Mouse (Mus musculus): ENCODE data around the gene Tmem150c. TPM values are rescaled to one million over a fixed set of nuclear protein-coding genes. Genes with fewer than 3 reads are reported as not detected.

The Tmem150c gene
- polyA plus RNA-seq, 1 experiment from 2014 or later: 3.6 TPM

DNA sequence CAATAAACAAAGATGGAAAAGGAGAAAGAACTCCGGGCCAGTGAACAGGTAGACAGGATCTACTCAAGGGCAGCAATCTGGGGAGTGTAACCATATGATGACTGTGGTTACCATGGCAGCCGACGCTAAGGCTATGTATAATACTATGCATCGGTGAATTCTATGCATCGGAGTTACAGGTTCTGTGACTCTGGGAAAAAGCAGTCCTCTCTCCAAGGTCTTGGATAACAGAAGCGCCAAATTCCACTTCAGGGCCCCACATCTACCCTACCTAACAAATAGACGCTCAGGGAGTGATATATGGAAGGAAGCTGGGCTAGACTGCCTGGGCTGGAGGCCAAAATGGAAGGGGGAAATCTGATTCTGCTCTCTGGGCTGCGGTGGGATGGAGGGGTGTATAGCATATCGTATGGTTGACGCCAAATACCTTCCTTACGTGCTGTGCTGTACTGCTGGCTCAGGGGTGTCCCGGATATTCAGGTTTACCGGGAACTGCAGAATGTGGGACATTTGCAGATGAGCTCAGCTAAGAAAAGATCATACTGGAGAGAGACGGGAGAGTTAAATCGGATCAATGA is 37.3 kb upstream of the Tmem150c start:
- Histone ChIP-seq H3K9ac (ENCODE audit: low read depth, low read length) (no peak overlapping the region), H3K36me3 (ENCODE audit: control insufficient read depth, insufficient read depth, low read length) (no peaks in the 10 kb centered on the region), H3K4me1 (replicated peaks; ENCODE audit: control insufficient read depth, insufficient read depth, low read length) (no peaks in the 10 kb centered on the region), H3K4me2 (replicated peaks; ENCODE audit: low read depth, low read length) (no peak overlapping the region), H3K9me3 (ENCODE audit: control insufficient read depth, low read length) (no peaks in the 10 kb centered on the region), H3K27ac (ENCODE audit: low read depth, low read length) (no peak overlapping the region), H3K27me3 (ENCODE audit: control insufficient read depth, insufficient read depth, low read length) (no peaks in the 10 kb centered on the region), H3K4me3 (ENCODE audit: low read depth, low read length) (no peak overlapping the region)
- ATAC-seq (ENCODE audit: low FRiP score) (no peak), DNase-seq (ENCODE audit: low spot score) (no peak)
- WGBS: 60% methylated on average over 15 of the region's 15 CpGs

DNA sequence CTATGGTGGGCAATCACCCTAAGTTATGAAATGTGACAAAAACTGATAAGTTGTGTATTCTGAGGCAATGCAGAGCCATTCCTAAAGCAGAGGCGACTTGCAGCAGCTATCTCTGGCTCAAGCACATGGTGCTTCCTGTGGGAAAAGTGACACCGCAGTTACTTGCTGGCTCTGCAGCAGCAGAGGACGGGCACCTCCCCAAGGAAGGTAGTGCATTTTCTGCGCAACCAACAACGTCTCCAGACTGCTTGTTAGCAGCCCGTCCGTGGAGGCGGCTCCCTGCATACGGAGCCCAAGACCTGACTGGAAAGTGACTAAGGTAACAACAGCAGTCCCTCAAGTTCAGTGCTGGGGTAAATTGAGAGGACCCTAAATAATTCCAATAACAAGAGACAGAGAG is 36.8 kb upstream of the Tmem150c start:
- H3K9me3 ChIP-seq (ENCODE audit: control insufficient read depth, low read length): no peaks in the 10 kb centered on the region

DNA sequence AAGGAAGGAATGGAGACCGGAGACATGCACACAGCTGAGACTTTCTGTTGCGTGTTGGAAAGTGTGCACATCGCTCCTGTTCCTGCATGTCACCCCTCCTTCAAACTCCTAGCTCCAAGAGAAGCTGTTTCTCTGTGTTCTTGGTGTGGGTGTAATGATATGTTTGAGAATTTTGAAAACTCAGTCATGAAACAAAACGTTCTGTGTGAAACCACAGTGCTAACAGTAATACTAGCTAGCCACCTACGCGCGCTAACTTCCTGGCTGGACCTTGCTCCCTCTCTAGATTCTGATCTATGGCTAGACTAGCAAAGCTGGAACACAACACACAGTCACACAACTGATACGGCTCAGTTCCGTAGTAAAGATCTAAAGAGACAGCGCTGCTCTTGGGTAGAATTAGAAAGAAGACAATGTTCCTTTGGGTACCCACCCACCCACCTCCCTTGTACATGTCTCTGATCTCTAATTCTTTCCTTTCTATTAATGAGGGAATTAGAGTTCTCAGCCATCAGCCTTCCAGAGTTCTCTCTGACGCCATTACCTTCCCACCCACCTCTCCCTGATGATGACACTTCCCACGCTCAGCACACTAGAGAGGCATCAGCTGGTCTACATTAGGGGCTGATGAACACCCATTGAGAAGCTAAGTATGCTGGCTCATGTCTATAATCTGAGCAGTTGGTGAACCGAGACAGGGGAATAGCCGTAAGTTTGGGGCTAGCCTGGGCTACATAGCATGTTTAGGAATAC is 32.0 kb upstream of the Tmem150c start:
- no peaks in the 10 kb centered on the region for H3K4me1 ChIP-seq (replicated peaks; ENCODE audit: control insufficient read depth, insufficient read depth, low read length)
- H3K4me3 ChIP-seq (ENCODE audit: low read depth, low read length): no peak overlapping the region
- DNase-seq (ENCODE audit: low spot score): no peak
- H3K9ac ChIP-seq (ENCODE audit: low read depth, low read length): no peak overlapping the region
- ATAC-seq (ENCODE audit: low FRiP score): no peak
- no peaks in the 10 kb centered on the region for H3K36me3 ChIP-seq (ENCODE audit: control insufficient read depth, insufficient read depth, low read length)
- no peak overlapping the region for H3K27ac ChIP-seq (ENCODE audit: low read depth, low read length)
- 91% methylated on average over 14 of the region's 14 CpGs for WGBS
- H3K9me3 ChIP-seq (ENCODE audit: control insufficient read depth, low read length): no peaks in the 10 kb centered on the region
- H3K4me2 ChIP-seq (replicated peaks; ENCODE audit: low read depth, low read length): no peak overlapping the region
- no peaks in the 10 kb centered on the region for H3K27me3 ChIP-seq (ENCODE audit: control insufficient read depth, insufficient read depth, low read length)

More for the DNA sequence above, 36.8 kb upstream of the Tmem150c start:
- Histone ChIP-seq H3K27ac (ENCODE audit: low read depth, low read length) (no peak overlapping the region), H3K4me3 (ENCODE audit: low read depth, low read length) (no peak overlapping the region), H3K27me3 (ENCODE audit: control insufficient read depth, insufficient read depth, low read length) (no peaks in the 10 kb centered on the region), H3K36me3 (ENCODE audit: control insufficient read depth, insufficient read depth, low read length) (no peaks in the 10 kb centered on the region), H3K4me1 (replicated peaks; ENCODE audit: control insufficient read depth, insufficient read depth, low read length) (no peaks in the 10 kb centered on the region), H3K9ac (ENCODE audit: low read depth, low read length) (no peak overlapping the region), H3K4me2 (replicated peaks; ENCODE audit: low read depth, low read length) (no peak overlapping the region)
- 72% methylated on average over 9 of the region's 9 CpGs for WGBS
- ATAC-seq (ENCODE audit: low FRiP score) (no peak), DNase-seq (ENCODE audit: low spot score) (no peak)

DNA sequence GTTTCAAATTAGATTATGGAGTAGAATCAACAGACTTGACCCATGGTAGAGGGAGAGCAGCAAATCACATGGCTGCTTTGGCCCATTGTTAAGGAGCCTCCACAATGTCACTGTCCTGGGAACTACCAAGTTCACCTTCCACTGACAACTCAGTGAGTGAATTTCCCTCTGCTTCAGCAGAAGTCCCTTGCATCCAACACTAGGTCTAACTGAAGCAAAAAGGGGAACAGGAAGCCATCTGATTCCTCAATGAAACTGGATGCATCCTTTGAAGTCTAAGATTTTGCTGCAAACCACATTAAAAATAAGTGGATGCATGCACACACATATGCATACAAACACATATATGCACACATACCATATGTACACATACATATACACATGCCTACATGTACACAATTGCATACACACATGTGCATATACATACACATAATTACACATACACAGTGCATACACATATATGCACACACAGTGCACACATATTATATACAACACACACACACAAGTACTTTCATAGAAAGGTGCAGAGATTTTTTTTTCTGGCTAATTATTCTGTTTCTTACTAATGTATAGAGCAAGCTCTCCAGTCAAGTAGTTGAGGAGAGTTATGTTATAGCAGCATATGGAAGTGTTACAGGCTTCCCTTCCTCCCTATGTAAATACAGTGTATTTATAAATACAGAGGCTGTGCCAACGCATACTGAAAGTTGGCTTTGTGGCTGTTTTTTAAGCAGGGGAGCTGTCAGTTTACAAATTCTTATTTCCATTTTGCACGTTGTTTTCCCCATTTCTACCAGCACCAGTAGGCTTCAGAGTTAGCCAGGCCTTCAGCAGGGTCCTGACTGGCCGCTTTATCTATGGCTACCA is 27.7 kb upstream of the Tmem150c start:
- no peak overlapping the region for H3K4me2 ChIP-seq (replicated peaks; ENCODE audit: low read depth, low read length)
- no peaks in the 10 kb centered on the region for H3K9me3 ChIP-seq (ENCODE audit: control insufficient read depth, low read length)
- no peaks in the 10 kb centered on the region for H3K27me3 ChIP-seq (ENCODE audit: control insufficient read depth, insufficient read depth, low read length)
- WGBS: 89% methylated on average over 3 of the region's 3 CpGs
- DNase-seq (ENCODE audit: low spot score) (no peak), ATAC-seq (ENCODE audit: low FRiP score) (no peak)
- H3K4me3 ChIP-seq (ENCODE audit: low read depth, low read length): no peak overlapping the region
- no peaks in the 10 kb centered on the region for H3K4me1 ChIP-seq (replicated peaks; ENCODE audit: control insufficient read depth, insufficient read depth, low read length)
- no peak overlapping the region for H3K27ac ChIP-seq (ENCODE audit: low read depth, low read length)
- H3K36me3 ChIP-seq (ENCODE audit: control insufficient read depth, insufficient read depth, low read length): no peaks in the 10 kb centered on the region
- no peak overlapping the region for H3K9ac ChIP-seq (ENCODE audit: low read depth, low read length)

DNA sequence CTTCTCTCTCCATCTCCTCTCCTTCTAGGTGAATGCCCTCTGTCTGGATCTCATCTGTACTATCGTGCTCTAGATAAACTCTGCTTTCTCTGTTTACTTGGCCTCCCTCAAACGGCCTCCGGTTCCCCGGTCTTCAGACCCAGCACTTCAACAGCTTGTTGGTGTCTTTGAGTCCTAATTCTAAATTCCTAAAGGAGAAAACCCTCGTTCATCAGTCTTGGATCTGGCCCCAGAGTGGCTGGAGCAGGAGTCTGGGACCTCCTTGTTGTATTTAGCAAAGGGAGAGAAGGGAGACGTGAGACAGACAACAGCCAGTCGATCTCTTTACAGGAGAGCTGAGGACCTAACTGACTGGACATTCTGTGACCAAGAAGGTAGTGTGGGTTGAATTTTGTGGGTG is 27.0 kb upstream of the Tmem150c start:
- Histone ChIP-seq H3K4me1 (replicated peaks; ENCODE audit: control insufficient read depth, insufficient read depth, low read length) (no peaks in the 10 kb centered on the region), H3K27me3 (ENCODE audit: control insufficient read depth, insufficient read depth, low read length) (no peaks in the 10 kb centered on the region), H3K4me2 (replicated peaks; ENCODE audit: low read depth, low read length) (no peak overlapping the region), H3K9me3 (ENCODE audit: control insufficient read depth, low read length) (no peaks in the 10 kb centered on the region), H3K36me3 (ENCODE audit: control insufficient read depth, insufficient read depth, low read length) (no peaks in the 10 kb centered on the region), H3K27ac (ENCODE audit: low read depth, low read length) (no peak overlapping the region), H3K9ac (ENCODE audit: low read depth, low read length) (no peak overlapping the region), H3K4me3 (ENCODE audit: low read depth, low read length) (no peak overlapping the region)
- ATAC-seq (ENCODE audit: low FRiP score) (no peak), DNase-seq (ENCODE audit: low spot score) (no peak)
- WGBS: 67% methylated on average over 7 of the region's 7 CpGs

DNA sequence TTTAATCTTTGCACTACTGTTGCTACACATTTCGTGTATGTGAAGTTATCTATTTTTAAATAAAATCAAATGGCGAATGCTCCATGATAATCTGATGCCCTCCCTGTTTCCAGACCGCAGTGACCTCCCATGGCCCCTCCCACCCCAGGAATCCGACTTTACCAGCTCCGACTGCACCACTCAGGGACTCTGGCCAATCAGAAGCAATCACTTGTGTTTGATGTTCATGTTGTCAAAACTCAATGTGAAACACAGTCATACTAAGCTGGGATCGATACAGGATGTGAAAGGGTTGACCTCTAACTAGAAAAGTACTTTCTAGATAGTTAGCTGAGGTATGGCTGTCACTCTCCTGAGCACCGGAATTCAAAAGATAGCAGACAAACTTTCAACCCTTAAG is 26.3 kb upstream of the Tmem150c start:
- Histone ChIP-seq H3K27ac (ENCODE audit: low read depth, low read length) (no peak overlapping the region), H3K36me3 (ENCODE audit: control insufficient read depth, insufficient read depth, low read length) (no peaks in the 10 kb centered on the region), H3K4me1 (replicated peaks; ENCODE audit: control insufficient read depth, insufficient read depth, low read length) (no peaks in the 10 kb centered on the region), H3K4me3 (ENCODE audit: low read depth, low read length) (no peak overlapping the region), H3K27me3 (ENCODE audit: control insufficient read depth, insufficient read depth, low read length) (no peaks in the 10 kb centered on the region; the same call in 1 of the 2 replicates), H3K4me2 (replicated peaks; ENCODE audit: low read depth, low read length) (no peak overlapping the region), H3K9ac (ENCODE audit: low read depth, low read length) (no peak overlapping the region), H3K9me3 (ENCODE audit: control insufficient read depth, low read length) (no peaks in the 10 kb centered on the region)
- no peak for ATAC-seq (ENCODE audit: low FRiP score)
- WGBS: 29% methylated on average over 7 of the region's 7 CpGs
- no peak for DNase-seq (ENCODE audit: low spot score)

DNA sequence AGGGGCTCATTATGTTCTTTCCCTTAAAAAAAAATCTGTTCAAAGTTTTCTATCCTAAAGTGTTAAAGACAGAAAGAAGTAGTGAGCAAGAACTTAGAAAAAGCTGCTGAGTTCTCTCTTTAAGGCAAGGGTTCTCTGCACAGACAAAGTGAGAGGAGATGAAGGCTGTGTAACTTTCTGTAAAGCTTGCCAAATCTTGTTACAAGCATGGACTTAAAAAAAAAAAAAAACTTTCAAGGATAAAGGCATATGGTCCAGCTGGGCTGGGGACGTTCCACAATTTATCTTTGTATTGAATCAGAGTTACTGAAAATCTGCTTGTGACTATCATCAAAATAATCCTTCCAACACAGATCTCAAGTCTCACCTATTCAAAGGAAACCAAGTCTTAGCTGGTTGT is 21.4 kb upstream of the Tmem150c start:
- no peak overlapping the region for H3K27ac ChIP-seq (ENCODE audit: low read depth, low read length)
- H3K4me2 ChIP-seq (replicated peaks; ENCODE audit: low read depth, low read length): no peak overlapping the region
- no peaks in the 10 kb centered on the region for H3K36me3 ChIP-seq (ENCODE audit: control insufficient read depth, insufficient read depth, low read length)
- no peak overlapping the region for H3K9ac ChIP-seq (ENCODE audit: low read depth, low read length)
- no peaks in the 10 kb centered on the region; the same call in 1 of the 2 replicates for H3K27me3 ChIP-seq (ENCODE audit: control insufficient read depth, insufficient read depth, low read length)
- no peak for DNase-seq (ENCODE audit: low spot score)
- no peak overlapping the region for H3K4me3 ChIP-seq (ENCODE audit: low read depth, low read length)
- no peaks in the 10 kb centered on the region for H3K4me1 ChIP-seq (replicated peaks; ENCODE audit: control insufficient read depth, insufficient read depth, low read length)
- WGBS: 64% methylated on average over 1 of the region's 1 CpGs
- H3K9me3 ChIP-seq (ENCODE audit: control insufficient read depth, low read length): no peaks in the 10 kb centered on the region
- ATAC-seq (ENCODE audit: low FRiP score): no peak

DNA sequence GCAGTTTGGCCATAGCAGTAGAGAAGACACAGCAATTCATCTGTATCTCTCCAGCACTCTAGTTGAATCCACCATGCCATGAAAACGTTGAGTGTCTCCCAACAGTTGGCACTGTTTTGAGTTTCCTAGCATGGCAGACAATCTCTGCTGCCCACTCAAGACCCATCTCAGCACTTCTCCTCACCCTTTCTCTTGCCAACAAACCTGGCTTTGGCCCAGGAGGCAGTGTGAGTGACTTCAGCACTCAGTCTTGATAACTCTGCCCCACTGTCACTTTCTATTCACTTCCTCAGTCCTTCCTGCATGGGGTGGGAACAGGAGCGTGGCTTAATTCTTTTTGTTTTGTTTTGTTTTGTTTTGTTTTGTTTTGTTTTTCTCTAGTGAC is 19.2 kb upstream of the Tmem150c start:
- no peak overlapping the region for H3K9ac ChIP-seq (ENCODE audit: low read depth, low read length)
- H3K4me3 ChIP-seq (ENCODE audit: low read depth, low read length): no peak overlapping the region
- ATAC-seq (ENCODE audit: low FRiP score) (no peak), DNase-seq (ENCODE audit: low spot score) (no peak)
- H3K4me2 ChIP-seq (replicated peaks; ENCODE audit: low read depth, low read length): no peak overlapping the region
- H3K4me1 ChIP-seq (replicated peaks; ENCODE audit: control insufficient read depth, insufficient read depth, low read length): 0 out of 2 replicates have a peak, but pooled peaks cover 2% of the 10 kb centered on the region
- WGBS: 74% methylated on average over 2 of the region's 2 CpGs
- no peaks in the 10 kb centered on the region for H3K36me3 ChIP-seq (ENCODE audit: control insufficient read depth, insufficient read depth, low read length)
- H3K27ac ChIP-seq (ENCODE audit: low read depth, low read length): no peak overlapping the region
- no peaks in the 10 kb centered on the region; the same call in 1 of the 2 replicates for H3K27me3 ChIP-seq (ENCODE audit: control insufficient read depth, insufficient read depth, low read length)
- H3K9me3 ChIP-seq (ENCODE audit: control insufficient read depth, low read length): no peaks in the 10 kb centered on the region

All from hindbrain, embryonic 11.5 days (tissue).